Mouse (Mus musculus) T-cell, adult 2 months (primary cell): ENCODE data around the gene Ccrl2.
A peak's percentile ranks its signal among the peaks of the same experiment; 100 is the strongest.

Source experiments
- DNase-seq: peaks from one replicate; pipeline ENCODE4 v3.0.0; 2022; ENCODE audit warnings: low spot score

Ccrl2 gene

GRCm38 (mm10) chr9:111058943-111059556 lies 1.7 kb upstream of the Ccrl2 start:
- no peak for DNase-seq

GRCm38 (mm10) chr9:111057544-111058370 lies 438 bp upstream of the Ccrl2 start:
- no peak for DNase-seq

GRCm38 (mm10) chr9:111056519-111056797 lies 861 bp downstream of the Ccrl2 start:
- no peak for DNase-seq

GRCm38 (mm10) chr9:111055800-111056518 lies 1.4 kb downstream of the Ccrl2 start:
- DNase-seq = peak; percentile 19

GRCm38 (mm10) chr9:111054923-111055322 lies 2.4 kb downstream of the Ccrl2 start:
- no peak for DNase-seq

GRCm38 (mm10) chr9:111048452-111048851 lies 8.9 kb downstream of the Ccrl2 start:
- DNase-seq = no peak

GRCm38 (mm10) chr9:111047266-111047665 lies 10.1 kb downstream of the Ccrl2 start:
- peak; percentile 18 for DNase-seq

GRCm38 (mm10) chr9:111046222-111046621 lies 11.1 kb downstream of the Ccrl2 start:
- peak; percentile 8 for DNase-seq

- no peak for DNase-seq
These were observed 15.1 kb downstream of the Ccrl2 start for GRCm38 (mm10) chr9:111042266-111042665.

GRCm38 (mm10) chr9:111039966-111040365 lies 17.4 kb downstream of the Ccrl2 start:
- DNase-seq = no peak

- DNase-seq = no peak
These were observed 23.6 kb downstream of the Ccrl2 start for GRCm38 (mm10) chr9:111033717-111034116.

GRCm38 (mm10) chr9:111026791-111027190 lies 30.5 kb downstream of the Ccrl2 start:
- no peak for DNase-seq

- no peak for DNase-seq
These were observed 38.3 kb downstream of the Ccrl2 start, which contains the start of gene Ltf for GRCm38 (mm10) chr9:111019022-111019421. Ltf (plus strand) TSS chr9:111019271.

GRCm38 (mm10) chr9:111015658-111016057 lies 41.7 kb downstream of the Ccrl2 start:
- DNase-seq = no peak

GRCm38 (mm10) chr9:111012041-111012440 lies 45.3 kb downstream of the Ccrl2 start:
- DNase-seq = no peak

- DNase-seq = no peak
These were observed 45.8 kb downstream of the Ccrl2 start for GRCm38 (mm10) chr9:111011550-111011949.

- no peak for DNase-seq
These were observed 47.6 kb downstream of the Ccrl2 start for GRCm38 (mm10) chr9:111009763-111010162.

- DNase-seq = no peak
These were observed 50.8 kb downstream of the Ccrl2 start for GRCm38 (mm10) chr9:111006544-111006943.
